Mouse (Mus musculus): Measurements from ENCODE around the gene Fcor.

DNA sequence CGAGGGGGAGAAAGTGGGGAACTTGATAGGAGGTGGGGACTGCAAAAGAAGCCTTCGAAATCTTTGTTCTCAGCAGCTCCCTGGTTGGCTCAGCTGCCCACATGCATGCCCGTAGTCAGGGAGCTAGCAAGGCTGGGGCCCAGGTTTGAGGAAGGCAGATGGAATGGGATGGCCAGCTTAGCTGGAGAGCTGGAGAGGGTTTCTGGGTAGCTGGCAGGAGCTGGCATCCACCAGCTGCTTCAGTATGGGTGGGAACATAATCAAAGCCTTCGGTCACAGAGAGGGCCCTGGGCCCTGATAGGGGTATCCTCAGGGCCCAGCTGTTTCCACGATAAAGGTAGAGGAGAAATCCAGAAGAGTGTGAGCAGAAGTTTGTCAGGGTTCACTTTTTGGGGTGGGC lies 10.3 kb upstream of the Fcor start:
- TF ChIP-seq MYOG (IDR thresholded peaks at IDR 0.05; ENCODE audit: control insufficient read depth, extremely low read depth, insufficient read length) (no peak), MAX (IDR thresholded peaks at IDR 0.05) (no peak)
